Mouse (Mus musculus) A20 (cell line): ENCODE measurements around the gene Itgav.

Experiments used
- DNase-seq: peaks from one replicate; pipeline ENCODE4 v3.0.0-alpha.2; 2011; ENCODE audit warnings: low read depth, low spot score

Gene Itgav

DNA sequence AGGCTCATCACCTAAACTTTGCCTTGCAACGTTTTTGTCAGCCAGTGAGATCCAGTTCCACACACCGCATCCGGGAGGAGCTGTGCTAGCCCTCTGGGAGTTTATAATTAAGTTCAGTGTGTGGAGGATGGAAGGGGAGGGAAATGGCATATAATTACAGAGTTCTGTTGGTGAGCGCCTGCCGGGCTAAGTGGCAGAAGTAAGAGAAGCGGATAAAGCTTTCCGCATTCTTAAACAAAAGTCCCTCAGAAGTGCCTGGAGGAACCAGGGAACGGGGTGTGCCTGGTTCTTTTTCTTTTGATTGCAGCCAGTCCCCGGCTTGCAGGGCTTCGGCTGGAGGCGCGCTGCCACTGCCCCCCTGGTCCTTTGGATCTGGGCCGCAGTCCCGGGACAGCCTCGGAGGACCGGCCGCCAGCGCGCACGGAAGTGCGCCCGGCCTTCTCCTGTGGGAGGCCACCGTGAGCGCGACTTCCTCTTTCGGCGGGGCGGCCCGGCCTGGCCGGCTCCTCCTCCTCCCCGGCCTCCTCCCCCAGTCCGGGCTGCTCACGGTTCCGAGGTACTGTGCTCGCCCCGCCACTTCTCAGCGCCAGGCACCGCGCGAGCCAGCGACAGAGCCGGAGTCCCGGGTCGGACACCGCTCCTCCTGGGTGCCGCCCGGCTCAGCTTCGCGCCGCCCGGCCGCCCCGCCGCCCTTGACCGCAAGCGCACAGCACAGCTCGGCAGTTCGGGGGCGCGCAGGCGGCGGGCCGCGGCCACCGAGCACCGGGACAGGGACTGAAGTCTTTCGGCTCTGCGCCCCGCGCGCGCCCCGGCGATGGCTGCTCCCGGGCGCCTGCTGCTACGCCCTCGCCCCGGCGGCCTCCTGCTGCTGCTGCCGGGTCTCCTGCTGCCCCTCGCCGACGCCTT is at the start of gene Itgav:
Gene Itgav, plus strand, starts transcription at position 477 of the 906 bp plus-strand sequence.
- peak; percentile 93 for DNase-seq

DNA sequence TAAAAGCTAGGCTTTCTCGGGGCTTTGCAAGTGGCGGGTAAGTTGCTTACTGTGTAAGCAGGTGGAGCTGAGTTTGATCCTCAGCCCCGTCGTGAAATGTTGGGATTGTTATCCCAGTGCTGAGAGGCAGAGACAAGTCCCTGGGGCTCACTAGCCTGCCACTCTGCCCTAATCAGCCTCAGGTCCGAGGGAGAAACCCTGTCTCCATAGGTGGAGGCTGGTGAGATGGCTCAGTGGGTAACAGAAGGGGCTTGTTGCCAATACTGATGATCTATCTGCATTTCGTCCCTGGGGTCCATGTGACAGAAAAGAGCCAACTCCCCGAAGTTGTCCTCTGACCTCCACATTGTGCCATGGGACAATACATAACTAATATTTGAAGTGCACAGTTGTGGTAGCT is 49.8 kb upstream of the Itgav start:
- no peak for DNase-seq

DNA sequence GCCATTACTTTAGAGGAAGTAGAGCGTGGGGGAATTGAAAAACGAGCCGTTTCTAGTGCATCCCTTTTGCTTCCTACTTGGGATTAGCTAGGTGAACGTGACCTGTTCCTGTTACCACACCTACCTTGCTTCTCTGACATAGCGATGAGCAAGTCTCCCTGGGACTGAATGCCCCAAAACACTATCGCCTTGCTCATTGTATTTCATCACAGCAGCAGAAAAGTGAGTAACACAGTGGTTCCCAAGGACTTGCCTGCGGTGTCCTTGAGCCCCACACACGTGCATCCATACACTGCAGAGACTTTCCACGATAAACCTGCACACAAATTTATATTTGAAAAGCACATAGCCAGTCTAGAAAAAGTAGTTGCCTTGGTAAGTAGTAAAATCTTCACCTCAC is 49.3 kb upstream of the Itgav start:
- DNase-seq, result no peak

DNA sequence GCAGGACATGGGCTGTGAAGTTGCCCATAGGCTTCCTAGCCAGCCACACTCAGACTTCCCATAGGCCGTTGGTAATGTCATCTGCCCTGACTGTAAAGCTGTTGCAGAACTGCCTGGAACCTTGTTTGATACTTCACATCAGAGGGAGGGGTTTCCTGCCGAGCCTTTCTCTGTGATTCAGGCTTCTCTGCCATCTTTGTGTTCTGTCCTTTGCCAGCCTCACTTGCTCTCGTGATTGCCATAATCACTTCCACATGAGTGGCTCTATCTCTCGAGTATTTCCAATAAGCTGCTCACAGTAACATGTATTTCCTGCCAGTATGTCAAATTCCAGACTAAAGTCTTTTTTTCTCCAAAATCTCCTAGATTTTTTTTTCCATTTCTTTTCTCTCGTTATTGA is 48.5 kb upstream of the Itgav start:
- no peak for DNase-seq

DNA sequence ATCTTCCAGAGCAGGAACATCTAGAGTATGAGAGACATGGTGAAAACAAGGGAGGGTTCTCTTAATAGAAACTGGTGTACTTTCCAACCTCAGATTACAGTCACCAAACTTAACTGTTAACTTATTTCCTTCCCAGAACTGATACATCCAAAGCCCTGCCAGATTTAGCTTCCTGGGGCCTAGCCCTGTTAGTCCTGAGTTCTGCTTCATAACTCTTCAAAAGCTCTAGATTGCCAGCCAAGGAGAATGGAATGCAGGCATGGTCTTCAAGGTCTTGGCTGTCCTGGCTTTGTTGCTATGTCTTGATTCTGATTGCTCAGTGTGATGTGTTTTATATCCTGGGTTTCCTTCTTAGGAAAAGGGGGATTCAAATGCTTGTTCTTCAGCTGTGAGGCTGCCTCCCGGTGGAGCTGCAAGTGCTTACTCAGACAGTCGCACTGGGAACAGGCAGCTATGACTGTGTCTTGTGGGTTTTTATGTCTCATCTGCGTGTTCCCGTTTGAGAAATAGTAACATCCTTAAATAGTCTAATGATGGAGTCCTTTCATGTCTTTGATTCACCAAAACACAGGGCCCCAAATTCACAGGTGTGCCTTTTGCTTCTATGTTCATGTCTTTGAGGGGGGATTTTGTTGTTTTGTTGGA is 47.8 kb upstream of the Itgav start:
- DNase-seq, result no peak

DNA sequence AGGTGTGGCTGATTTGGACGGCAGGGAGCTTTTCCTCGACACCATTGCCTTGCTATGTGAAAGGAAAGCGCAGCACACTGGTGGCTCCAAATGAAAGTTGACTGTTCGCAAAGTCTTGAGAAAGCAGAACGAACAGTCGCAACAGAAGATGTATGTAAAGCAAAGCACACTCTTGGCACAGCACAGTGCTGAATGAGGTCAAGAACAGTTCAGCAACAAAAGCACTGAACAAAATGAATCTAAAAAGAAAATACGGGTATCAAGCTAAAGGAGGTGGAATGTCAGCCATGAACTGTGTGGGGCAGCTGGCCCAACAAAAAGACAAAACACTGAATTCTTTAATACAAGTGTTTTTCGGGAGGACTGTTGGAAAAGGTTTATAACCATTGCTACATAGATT is 42.9 kb upstream of the Itgav start:
- no peak for DNase-seq

DNA sequence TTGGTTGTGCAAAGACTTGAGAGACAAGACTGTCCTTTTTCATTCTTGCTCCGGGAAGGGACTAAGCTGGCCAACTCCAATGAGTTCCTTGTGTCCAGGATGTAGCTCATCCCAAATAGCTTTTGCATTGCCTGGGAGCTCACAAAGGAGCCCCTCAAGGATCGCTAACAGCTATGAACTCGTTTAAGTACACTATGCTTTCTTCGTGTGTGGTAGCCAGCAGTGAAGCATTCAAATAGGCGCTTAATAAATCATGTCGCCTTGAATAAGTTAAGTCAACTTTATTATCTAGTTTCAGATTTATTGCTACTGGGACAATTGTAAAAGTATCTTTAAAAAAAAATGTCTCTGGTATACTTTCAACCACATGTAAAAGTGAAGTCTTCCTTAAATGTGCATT is 42.4 kb upstream of the Itgav start:
- no peak for DNase-seq

DNA sequence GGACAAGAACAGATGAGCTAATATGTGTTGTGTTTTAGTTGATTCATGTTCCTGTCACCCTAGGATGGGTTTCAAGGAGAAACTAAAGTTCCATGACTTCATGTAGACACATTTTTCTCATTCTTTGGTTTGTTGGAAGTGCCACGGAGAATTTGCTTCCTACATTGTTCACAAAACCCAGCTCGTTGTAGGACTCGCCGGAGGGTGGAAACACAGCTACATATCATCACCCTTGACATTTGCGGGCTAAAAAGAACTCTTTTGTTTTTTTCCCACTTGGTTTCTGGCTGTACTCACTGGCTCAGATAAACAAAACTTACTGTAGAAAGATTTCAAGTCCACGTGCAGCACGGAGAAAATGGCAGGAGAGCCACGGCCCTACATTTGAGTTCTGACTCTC is 41.9 kb upstream of the Itgav start:
- no peak for DNase-seq

DNA sequence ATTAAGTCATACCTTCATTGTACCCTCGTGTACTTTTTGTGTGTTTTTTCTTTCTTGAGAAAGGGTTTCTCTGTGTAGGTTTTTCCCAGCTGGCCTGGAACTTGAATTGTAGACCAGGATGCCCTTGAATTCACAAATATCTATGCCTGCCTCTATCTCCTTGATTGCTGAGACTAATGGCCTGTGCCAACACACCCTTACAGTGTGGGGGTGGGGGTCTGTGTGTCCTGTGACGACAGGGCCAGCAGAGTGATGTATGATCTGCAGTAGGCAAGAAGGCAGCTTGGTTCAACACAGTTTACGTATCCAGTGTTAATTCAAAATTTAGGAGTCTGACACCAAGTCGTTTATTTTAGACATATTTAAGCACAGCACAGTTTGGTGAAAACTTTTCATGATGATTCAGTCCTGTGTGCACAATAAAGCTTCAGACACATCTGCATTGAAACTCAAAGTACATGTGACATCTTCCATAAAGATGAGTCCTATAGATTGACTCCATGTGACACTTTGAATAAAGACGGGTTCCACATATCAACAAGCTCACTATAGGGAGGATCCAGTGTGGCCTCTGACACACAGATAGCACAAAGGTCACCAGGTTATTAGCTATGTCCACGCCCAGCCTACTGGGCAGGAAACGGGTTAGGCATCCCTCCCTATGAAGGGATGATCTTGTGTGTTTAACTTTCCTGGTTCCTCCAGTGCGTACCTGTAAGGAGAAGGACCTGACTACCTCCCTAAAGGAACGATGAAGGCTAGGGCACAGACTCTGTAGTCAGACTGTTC is 40.3 kb upstream of the Itgav start:
- no peak for DNase-seq

DNA sequence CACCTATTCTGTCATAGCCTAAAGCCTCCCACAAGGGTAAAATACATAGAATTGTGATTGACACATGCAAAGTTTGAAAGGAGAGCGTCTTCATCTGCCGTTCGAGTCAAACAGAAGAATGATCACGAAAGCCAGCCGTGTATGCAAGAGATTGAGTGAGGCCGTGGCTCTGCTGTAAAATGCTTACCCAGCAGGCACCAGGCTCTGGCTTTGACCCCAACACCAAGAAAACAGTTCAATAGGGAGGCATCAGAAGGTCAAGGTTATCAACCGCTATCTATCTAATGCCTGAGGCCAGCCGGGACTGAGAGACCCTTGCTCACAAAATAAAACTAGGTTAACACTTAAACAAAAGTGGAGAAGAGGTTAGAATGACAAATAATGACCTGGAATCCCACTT is 39.5 kb upstream of the Itgav start:
- DNase-seq, result no peak

DNA sequence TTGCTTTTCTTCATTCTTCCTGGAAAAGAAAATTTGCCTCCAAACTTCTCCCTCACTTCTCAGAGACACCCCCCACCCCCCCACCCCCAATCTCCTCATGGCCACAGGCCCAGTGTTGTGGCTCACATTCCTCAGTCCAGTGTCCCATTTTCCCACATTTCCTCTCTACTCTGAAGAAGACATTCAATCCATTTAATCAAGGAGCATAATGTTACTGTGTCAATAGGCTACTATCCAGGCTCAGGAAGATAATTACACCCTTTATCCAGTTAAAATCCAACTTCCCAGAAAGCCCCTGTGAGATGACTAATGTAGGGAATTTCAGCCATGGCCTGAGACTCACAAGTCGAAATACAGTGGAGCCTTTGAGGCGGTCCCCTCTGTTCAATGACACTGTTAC is 33.8 kb upstream of the Itgav start:
- DNase-seq, result no peak

DNA sequence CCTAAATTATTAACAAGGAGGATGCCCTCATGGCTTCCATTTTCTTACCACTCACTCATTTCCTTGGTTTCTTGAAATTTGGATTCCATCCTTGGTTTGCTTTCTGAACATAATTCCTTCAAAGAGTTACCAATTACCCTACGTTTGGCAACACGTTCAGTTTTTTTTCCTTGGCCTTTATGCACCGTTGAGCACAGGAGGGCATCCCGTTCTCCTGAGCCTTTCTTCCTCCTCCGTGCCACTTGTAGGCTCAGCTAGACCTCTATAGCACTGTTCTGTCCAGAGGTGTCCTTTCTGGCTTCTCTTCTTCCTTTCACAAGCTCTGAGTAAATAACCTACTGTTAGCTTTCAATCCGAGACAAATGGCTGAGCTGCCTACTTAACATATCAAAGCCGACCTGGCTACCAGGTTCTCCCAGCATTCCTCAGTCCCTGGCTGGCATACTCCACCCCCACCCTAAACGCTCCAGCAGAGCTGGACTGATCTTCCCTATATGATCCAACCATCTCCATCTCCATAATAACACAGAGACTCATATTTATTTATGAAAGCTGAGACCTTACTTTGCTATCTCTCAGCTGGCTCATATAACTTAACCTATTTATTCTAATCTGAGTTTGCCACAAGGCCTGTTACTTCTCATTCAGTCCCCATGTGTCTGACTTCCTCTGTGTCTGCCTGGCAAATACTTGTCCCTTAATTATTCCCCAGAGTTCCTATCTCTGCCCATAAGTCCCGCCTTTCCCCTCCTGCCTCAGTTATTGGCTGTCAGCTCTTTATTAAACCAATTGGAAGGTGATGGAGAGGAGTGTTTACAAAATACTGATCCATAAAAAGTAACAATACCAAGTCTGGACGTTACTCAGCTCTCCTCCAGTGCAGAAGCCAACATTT is 31.3 kb upstream of the Itgav start:
- DNase-seq, result no peak

DNA sequence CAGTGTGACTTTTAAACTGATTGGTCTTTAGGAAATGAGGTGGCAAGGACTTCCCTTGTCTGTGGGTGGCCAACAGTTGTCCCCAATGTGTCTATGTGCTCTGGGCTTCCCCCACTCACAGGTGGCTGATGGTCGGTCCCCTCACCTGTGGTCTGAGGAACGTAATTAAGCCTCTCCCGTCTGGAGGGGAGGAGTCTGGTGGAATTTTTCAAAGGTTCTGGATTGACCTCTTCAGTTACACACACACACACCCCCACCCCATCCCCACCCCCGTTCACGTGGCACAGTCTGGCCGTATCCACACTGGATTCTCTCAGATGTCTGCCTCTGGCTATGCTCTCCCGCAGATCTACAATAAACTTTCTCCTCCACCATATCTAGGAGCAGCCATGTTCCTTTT is 30.1 kb upstream of the Itgav start:
- no peak for DNase-seq

DNA sequence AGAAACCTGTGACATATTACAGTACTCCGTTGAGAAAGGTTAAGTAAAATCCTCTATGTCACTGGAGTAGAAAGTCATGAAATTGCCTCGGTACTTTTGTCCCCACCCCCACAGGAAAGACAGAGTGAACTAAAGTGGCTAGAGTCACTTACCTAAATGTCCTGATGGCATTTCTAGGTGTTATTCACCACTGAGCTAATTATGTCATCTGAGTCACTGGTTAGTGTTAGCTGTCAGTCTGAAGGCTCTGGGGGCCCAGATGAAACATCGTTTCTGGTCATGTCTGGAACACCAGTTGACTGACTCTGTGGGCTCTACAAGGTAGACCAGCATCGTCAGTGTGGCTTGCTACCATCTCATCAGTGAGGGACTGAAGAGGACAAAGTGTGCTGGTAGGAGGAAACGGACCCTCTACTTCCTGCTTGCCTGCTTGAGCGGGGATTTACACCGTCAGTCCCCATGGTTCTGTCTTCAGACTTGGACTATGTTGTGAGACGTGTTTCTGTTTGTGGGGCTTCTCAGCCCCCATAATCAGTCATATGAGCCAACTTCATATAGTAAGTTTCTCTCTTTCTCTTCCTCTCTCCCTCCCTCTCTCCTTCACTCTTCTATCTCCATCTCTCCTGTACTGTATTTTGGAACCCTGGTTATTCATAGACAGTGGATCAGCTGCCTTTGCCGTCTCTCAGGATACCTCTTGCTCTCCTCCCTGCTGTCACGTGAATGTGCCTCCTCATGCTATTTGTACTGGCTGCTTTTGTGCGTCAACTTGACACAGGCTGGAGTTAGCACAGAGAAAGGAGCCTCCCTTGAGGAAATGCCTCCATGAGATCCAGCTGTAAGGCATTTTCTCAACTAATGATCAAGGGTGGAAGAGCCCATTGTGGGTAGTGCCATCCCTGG is 28.6 kb upstream of the Itgav start:
- no peak for DNase-seq

DNA sequence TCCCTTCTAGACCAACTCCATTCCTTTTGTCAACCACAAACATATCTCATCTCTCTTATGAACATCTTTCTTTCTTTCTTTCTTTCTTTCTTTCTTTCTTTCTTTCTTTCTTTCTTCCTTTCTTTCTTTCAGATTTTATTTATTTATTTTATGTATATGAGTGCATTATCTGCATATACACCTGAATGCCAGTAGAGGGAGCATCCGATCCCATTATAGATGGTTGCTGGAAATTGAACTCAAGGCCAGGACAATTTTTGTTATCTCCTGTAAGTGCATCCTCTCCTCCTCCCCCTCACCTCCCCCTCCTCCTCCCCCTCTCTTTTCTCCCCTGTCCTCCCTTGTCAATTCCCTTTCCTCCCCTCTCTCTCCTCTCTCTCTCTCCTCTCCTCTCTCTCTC is 25.7 kb upstream of the Itgav start:
- DNase-seq, result peak; percentile 38

DNA sequence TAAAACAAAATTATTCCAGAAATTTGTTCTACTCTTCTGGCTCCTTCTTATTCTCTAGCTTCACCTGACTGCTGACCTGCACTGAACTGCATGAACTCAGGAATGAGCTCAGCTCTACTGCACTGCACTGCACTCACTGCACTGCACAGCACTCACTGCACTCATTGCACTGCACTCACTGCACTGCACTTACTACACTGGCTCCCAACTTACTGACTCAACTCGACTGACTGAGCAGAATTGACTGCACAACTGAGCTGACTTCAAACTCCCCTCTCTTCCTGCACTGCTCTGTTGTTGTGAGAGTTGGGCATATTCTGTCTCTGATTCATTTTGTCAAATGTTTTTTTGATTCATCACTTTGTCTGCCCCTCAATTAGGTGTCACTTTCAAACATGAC is 24.9 kb upstream of the Itgav start:
- no peak for DNase-seq

DNA sequence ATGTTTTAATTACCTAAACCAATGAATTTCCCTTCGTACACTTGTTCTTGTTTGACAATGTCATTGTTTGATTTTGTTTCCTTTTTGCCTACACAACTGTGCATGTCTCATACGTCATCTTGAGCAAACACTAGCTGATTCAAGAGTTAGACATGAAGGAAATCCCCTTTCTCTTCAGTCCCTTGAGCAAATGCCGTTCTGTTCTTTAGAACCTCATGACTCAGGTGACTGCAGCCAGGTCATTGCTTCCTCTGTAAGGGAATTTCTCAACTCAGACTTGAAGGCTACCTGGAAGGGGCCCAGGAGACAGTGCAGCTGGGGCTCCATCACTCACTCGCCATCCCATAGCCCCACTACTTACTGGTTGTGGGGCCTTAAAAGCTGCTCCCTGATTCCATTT is 23.5 kb upstream of the Itgav start:
- peak; percentile 21 for DNase-seq

DNA sequence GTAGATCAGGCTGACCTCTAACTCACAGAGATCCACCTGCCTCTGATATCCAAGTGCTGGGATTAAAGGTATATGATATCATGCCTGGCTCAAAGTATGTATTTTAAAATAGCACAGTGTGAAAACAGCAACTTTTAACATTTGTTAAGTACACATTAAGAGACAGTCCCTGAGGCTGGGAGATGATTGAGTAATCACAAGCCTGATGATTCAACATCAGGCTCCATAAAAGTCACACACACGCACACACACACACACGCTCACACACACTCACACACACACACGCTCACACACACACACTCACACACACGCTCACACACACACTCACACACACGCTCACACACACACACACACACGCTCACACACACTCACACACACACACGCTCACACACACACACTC is 21.8 kb upstream of the Itgav start:
- no peak for DNase-seq

DNA sequence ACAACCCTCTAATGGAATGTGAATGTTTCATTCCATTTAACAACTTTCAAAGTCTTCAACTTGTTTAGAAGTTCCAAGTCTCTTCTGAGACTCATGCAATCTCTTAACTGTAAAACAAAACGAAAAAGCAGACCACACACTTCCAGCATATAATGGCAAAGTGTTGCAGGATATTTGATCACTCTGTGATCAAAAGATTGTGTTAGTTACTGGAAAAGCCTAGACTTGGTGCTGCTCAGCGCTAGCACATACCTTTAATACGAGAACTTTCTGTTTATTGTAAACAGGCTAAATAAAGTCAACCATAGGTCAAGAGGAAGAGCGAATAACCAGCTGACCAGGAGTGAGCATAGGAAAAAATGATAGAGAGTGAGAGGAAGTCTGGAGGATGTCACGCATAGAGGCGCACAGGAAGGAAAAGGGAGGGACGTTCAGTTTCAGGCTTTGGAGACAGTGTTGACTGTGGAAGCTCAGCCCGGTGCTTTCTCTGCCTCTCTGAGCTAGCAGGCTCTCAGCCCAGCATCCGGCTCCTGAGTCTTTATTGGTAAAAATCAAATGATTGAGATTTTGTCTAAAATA is 18.5 kb upstream of the Itgav start:
- DNase-seq, result no peak

DNA sequence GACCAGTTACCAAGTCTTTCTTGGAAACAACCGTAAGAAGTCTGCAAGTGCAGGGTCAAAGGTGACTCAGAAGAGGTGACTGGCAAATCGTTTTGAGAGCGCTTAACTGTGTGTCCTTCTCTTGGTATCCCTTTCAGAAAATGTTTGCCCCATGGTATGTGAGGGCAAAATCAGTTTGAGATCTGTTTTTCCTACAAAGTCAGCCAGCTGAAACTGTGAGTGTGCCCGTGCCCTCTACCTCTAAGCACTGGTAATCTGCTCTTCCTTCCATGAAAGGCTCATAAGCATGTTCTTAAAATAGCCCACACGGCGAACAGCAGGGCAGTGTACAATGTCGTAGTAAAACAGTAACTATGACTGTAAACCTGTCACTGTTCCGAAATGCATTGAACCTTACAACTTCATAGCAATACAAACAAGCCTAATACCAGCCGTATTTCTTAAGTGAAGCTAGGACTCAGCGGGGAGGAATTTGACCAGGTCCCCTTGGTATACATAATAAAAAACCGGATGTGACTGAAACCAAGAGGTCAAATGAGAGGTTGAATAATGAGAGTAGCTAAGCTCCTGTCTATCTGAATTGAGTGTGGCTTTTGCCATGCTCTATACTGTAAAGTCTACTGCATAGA is 14.2 kb upstream of the Itgav start:
- no peak for DNase-seq
